Mouse (Mus musculus) liver, embryonic 14.5 days (tissue): ENCODE data around the gene Ctcf.

ENCODE experiments used
- CTCF ChIP-seq: IDR thresholded peaks from 2 replicates; pipeline ENCODE4 v1.5.1; 2016; ENCODE audit warnings: antibody characterized with exemption, low read depth, control low read depth
- EP300 ChIP-seq: IDR thresholded peaks from 2 replicates; pipeline ENCODE4 v1.6.1; 2016; ENCODE audit warnings: antibody characterized with exemption, low read depth

DNA sequence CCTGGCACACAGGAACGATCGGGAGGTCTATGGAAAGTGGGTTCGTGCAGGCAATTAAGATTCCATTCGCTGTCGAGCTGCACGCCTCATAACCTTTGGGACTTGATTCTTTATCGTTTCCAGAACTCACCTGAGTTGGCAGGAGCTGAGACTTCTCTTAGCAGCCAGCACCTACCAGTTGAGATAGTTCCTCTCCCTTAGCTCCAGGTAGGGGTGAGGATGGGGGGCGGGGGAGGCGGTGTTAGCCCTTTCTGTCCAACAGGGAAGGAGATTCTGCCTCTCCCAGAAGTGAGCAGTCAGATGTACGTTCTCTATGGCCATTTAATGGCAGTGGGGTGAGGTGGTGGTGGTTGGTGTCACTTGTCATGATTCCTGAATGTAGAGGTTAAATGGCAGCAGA is 29.3 kb upstream of the Ctcf start:
- TF ChIP-seq EP300 (no peak), CTCF (no peak)
